Mouse (Mus musculus) hindbrain, embryonic 10.5 days (tissue): ENCODE measurements at regions not wholly inside any gene's neighbourhood (a gene's known extent, or its start where the extent isn't known, plus 50 kb on each side); places are given as distances from the start of the nearest gene placed in this dataset.

Source experiments
- DNase-seq: peaks from one replicate; pipeline ENCODE4 v3.0.0-alpha.2; 2017; ENCODE audit warnings: low spot score
- H3K27ac ChIP-seq: fragments of 300-500 bp; sonication (generic); 2 replicates; pipeline ENCODE4 v1.5.1; 2016; ENCODE audit warnings: mild to moderate bottlenecking, moderate library complexity
- H3K27me3 ChIP-seq: fragments of 300-500 bp; sonication (generic); 2 replicates; pipeline ENCODE4 v1.6.1; 2016; ENCODE audit warnings: mild to moderate bottlenecking; ENCODE audit not compliant: poor library complexity, insufficient read depth, severe bottlenecking
- H3K36me3 ChIP-seq: fragments of 300-500 bp; sonication (generic); 2 replicates; pipeline ENCODE4 v1.6.1; 2016; ENCODE audit warnings: mild to moderate bottlenecking, moderate library complexity
- H3K4me1 ChIP-seq: fragments of 300-500 bp; sonication (generic); replicated peaks from 2 replicates; pipeline ENCODE4 v1.6.1; 2016; ENCODE audit warnings: mild to moderate bottlenecking
- H3K4me3 ChIP-seq: fragments of 300-500 bp; sonication (generic); 2 replicates; pipeline ENCODE4 v1.5.1; 2016; ENCODE audit warnings: mild to moderate bottlenecking, moderate library complexity
- H3K9me3 ChIP-seq: fragments of 300-500 bp; sonication (generic); 2 replicates; pipeline ENCODE4 v1.6.1; 2016; ENCODE audit warnings: mild to moderate bottlenecking, moderate library complexity
- WGBS: fragments of 180-500 bp; shearing (Covaris S2); methylation state at CpG from one replicate; pipeline ENCODE4 v1.1.7; 2016; 5-methylcytosine and 5-hydroxymethylcytosine counted together

DNA sequence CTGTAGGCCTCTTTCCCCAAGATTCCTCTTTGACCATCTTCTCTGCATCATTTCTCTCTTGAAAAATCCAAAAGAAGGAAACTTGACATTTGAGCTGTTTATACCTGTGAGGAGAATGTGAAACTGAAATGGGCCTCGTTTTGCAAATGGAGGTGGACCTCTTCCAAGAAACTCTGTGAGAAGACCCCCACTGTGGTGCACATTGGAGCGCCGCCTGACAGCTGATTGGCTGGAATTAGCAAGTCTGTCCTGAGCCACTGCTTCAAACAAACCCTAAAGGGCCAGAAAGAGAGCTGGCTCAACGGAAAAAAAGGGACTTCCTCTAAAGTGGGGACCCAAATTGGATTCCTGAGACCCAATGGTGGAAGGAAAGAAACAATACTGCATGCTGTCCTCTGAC, 250.9 kb upstream of the Trpc7 start:
- H3K27ac ChIP-seq, result no peak overlapping the region
- no peak for DNase-seq
- H3K9me3 ChIP-seq, result no peaks in the 10 kb centered on the region
- peaks cover 16% of the 10 kb centered on the region for H3K4me1 ChIP-seq
- no peaks in the 10 kb centered on the region for H3K27me3 ChIP-seq
- no peaks in the 10 kb centered on the region for H3K36me3 ChIP-seq
- H3K4me3 ChIP-seq, result no peak overlapping the region
- WGBS, result 45% methylated on average over 4 of the region's 4 CpGs

DNA sequence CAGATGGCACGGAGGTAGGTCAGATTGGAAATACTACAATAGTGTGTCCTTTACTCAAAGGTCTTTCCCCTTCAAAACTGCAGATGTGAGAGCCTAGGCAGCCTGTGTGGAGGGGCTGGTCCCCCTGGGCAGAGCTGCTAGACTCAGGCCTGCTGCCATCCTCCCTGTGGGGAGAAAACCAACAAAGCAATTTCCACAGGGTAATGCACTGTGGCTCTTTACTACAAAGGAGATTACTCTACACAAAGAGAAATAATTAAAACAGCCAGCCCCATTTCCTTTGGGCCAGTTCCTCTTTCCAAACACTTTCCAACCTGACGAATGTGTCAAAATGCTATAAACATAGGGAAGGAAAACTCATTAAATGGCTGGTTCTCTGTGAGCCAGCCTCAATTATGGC, 250.0 kb upstream of the Trpc7 start:
- H3K36me3 ChIP-seq, result no peaks in the 10 kb centered on the region
- DNase-seq, result no peak
- H3K4me1 ChIP-seq, result peaks cover 19% of the 10 kb centered on the region
- no peak overlapping the region for H3K4me3 ChIP-seq
- no peaks in the 10 kb centered on the region for H3K9me3 ChIP-seq
- 42% methylated on average over 2 of the region's 2 CpGs for WGBS
- H3K27me3 ChIP-seq, result no peaks in the 10 kb centered on the region
- H3K27ac ChIP-seq, result 0 out of 2 replicates have a peak overlapping the region, but pooled peaks have one; percentile 12

DNA sequence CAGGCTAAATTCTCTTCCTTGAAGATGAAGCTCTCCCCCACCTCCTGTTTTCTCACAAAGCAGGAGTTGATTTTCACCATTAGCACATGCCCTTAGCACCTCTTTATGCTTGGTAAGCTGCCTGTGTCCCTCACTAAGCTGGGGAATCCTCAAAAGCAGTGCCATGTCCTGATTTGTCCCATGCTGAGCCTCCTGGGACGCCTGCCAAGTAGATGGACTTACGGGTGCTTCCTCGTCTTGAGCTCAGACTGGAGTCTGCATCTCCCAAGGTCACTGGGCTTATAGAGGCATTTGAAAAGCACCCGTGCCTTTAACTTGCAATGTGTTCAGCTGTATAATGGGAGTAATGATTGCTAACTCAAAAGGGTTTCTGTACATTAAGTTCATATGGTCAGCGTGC, 247.1 kb upstream of the Trpc7 start:
- 75% methylated on average over 5 of the region's 5 CpGs for whole genome bisulfite sequencing
- no peaks in the 10 kb centered on the region for H3K9me3 ChIP-seq
- H3K27ac ChIP-seq, result no peak overlapping the region
- H3K36me3 ChIP-seq, result no peaks in the 10 kb centered on the region
- H3K4me3 ChIP-seq, result no peak overlapping the region
- no peaks in the 10 kb centered on the region for H3K27me3 ChIP-seq
- H3K4me1 ChIP-seq, result peaks cover 27% of the 10 kb centered on the region
- DNase-seq, result no peak

- Histone ChIP-seq H3K4me3 (no peak overlapping the region), H3K27me3 (no peaks in the 10 kb centered on the region), H3K36me3 (no peaks in the 10 kb centered on the region), H3K4me1 (peaks cover 27% of the 10 kb centered on the region), H3K9me3 (no peaks in the 10 kb centered on the region), H3K27ac (no peak overlapping the region)
- 46% methylated on average over 2 of the region's 2 CpGs for WGBS
- DNase-seq, result no peak
These were observed 246.6 kb upstream of the Trpc7 start for GRCm38 (mm10) chr13:57142441-57142840.

- no peak overlapping the region for H3K27ac ChIP-seq
- no peaks in the 10 kb centered on the region for H3K4me1 ChIP-seq
- no peak overlapping the region for H3K4me3 ChIP-seq
- H3K27me3 ChIP-seq, result no peaks in the 10 kb centered on the region
- 80% methylated on average over 9 of the region's 9 CpGs for WGBS
- DNase-seq, result no peak
- no peaks in the 10 kb centered on the region for H3K9me3 ChIP-seq
- H3K36me3 ChIP-seq, result no peaks in the 10 kb centered on the region
These were observed 220.1 kb upstream of the Trpc7 start for GRCm38 (mm10) chr13:57115936-57116335.

DNA sequence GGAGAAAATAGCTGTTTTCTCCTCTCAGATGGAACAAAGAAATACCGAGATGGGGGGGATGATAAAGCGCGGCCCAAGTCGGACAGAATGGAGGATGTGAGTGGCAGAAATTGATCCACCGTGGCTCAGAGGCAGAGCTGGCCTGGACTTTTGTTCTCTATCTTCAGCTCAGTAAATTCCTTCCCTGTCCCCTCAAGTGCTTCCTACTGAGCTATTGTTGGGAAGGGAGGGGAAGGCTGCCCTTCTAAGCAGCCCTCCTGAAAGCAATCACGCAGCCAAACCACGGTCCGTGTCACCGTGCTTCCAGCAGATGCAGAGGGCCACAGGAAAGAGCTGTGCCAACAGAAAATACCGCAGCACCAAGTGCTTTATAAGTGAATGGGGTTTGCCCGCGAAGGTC, 212.2 kb upstream of the Trpc7 start:
- Histone ChIP-seq H3K27me3 (no peaks in the 10 kb centered on the region), H3K36me3 (no peaks in the 10 kb centered on the region), H3K4me1 (peaks cover 22% of the 10 kb centered on the region), H3K9me3 (no peaks in the 10 kb centered on the region), H3K4me3 (peak overlapping the region; percentile 26), H3K27ac (peak overlapping the region; percentile 86)
- peak; percentile 52 for DNase-seq
- WGBS, result 3% methylated on average over 12 of the region's 12 CpGs

DNA sequence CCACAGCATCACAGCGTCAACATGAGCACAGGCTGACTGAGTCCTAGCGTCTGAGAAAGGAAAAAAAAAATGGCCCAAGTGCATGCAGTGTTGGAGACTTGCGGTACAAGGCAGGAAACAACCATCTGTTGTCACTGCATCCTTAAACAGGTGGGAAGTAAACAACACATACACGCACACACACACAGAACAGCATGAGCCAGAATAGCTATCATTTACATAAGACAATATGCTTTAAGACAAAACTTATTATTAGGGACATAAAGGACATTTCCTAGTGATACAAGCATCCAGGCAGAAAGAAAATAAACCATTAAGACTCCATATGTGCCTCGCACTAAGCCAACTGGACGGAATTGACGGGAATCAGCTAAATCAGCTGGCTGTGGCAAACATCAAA, 203.8 kb upstream of the Trpc7 start:
- Histone ChIP-seq H3K9me3 (no peaks in the 10 kb centered on the region), H3K27ac (no peak overlapping the region), H3K4me1 (0 out of 2 replicates have a peak, but pooled peaks cover 6% of the 10 kb centered on the region), H3K4me3 (no peak overlapping the region), H3K27me3 (no peaks in the 10 kb centered on the region), H3K36me3 (no peaks in the 10 kb centered on the region)
- WGBS, result 95% methylated on average over 7 of the region's 7 CpGs
- DNase-seq, result no peak

DNA sequence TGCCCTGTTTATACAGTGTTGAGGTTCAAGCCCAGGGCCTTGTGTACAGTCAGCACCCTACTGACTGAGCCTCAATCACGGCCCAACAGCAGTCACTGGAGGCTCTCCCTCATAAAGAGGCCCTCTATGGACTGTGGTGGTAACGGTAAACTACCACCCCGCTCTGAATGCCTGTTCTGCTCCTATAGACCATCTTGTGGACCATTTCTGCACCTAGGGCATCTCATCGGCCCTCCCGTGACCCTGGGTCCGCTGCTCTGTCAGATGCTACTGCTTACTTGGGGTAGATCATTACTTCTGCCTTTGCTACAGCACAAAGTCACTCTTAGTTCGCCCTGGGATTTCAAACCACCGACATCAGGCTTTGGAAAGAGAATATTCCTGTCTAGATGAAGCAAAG, 196.1 kb upstream of the Trpc7 start:
- no peaks in the 10 kb centered on the region for H3K36me3 ChIP-seq
- no peak overlapping the region for H3K4me3 ChIP-seq
- no peaks in the 10 kb centered on the region for H3K27me3 ChIP-seq
- DNase-seq, result no peak
- H3K4me1 ChIP-seq, result no peaks in the 10 kb centered on the region
- H3K9me3 ChIP-seq, result no peaks in the 10 kb centered on the region
- WGBS, result 91% methylated on average over 8 of the region's 8 CpGs
- no peak overlapping the region for H3K27ac ChIP-seq

DNA sequence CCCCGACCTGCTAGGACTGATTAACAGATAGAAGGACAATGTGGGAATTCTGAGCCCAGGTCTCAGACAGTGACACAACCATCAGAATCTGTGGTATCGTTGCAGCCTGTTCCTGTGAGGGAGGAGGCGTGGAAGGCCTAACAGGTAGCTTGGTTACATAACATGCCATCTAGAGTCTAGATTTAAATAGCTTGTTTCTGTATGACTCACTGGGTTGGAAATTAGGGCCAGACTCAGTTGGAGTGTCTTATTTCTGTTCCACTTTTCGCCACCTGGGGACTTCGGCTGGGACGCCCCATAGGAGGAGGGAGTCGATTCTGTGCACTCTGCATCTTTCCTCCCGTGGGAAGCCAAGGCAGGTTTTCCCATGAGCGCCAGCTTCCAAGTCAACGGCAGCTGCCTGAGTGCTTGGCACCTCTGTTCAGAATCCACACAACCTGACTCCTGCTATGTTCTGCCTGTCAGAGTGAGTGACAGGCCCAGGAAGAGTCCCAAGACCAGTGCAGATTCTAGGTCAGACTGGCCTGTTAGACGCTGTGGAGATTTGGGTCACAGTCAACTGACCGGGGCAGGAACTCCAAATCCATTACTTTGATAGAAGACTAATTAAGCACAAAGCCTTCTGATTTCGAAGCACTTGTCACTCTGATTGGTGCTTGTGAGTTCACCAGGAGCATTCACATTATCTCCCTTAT, 193.7 kb upstream of the Trpc7 start:
- Histone ChIP-seq H3K4me1 (no peaks in the 10 kb centered on the region), H3K27ac (no peak overlapping the region), H3K9me3 (no peaks in the 10 kb centered on the region), H3K27me3 (no peaks in the 10 kb centered on the region), H3K4me3 (no peak overlapping the region), H3K36me3 (no peaks in the 10 kb centered on the region)
- 86% methylated on average over 13 of the region's 13 CpGs for WGBS
- no peak for DNase-seq

DNA sequence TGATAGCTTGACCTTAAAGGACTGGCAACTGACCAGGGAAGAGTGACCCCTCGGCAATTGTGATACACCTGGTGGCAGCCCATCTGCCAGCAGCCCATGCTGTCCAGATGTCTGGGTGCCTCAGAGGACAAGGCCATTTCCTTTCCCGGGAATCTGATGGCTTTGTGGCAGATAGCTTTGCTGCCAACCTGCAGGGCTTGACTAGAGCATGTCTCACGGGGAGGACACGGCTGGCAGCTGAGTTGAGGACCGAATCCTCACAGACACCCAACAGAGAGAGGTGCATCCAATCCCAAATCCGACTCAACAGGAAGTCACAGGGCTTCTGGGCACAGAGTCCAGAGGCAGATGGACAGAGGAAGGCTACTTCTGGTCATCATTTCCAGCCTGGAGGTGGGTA, 192.2 kb upstream of the Trpc7 start:
- H3K27ac ChIP-seq, result no peak overlapping the region
- WGBS, result 90% methylated on average over 6 of the region's 6 CpGs
- H3K36me3 ChIP-seq, result no peaks in the 10 kb centered on the region
- H3K4me3 ChIP-seq, result no peak overlapping the region
- H3K27me3 ChIP-seq, result no peaks in the 10 kb centered on the region
- H3K9me3 ChIP-seq, result no peaks in the 10 kb centered on the region
- no peak for DNase-seq
- no peaks in the 10 kb centered on the region for H3K4me1 ChIP-seq

DNA sequence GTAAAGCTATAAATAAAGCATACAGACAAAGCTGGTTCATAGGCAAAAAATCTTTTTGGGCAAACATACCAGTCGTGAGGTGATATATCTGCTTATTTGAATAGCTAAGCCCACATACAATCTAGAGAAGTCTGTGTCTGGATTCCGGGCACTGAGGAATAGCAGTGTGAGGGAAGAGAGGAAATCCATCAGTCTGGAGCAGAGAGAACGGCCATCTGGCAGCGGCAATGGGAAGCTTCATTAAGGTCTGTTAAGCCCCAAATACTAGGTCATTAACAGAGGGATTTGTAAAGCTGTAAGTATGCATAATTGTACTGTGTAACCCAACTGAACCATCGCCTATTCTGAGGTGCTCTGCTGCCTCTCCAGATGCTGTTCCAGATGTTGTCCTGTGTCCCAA, 191.6 kb upstream of the Trpc7 start:
- 88% methylated on average over 5 of the region's 5 CpGs for WGBS
- Histone ChIP-seq H3K27ac (no peak overlapping the region), H3K4me3 (no peak overlapping the region), H3K9me3 (no peaks in the 10 kb centered on the region), H3K4me1 (no peaks in the 10 kb centered on the region), H3K36me3 (no peaks in the 10 kb centered on the region), H3K27me3 (no peaks in the 10 kb centered on the region)
- DNase-seq, result no peak

GRCm38 (mm10) chr13:57083751-57084150, 188.0 kb upstream of the Trpc7 start:
- no peaks in the 10 kb centered on the region for H3K9me3 ChIP-seq
- DNase-seq, result no peak
- no peaks in the 10 kb centered on the region for H3K4me1 ChIP-seq
- no peak overlapping the region for H3K27ac ChIP-seq
- no peaks in the 10 kb centered on the region for H3K27me3 ChIP-seq
- no peak overlapping the region for H3K4me3 ChIP-seq
- 72% methylated on average over 5 of the region's 5 CpGs for WGBS
- no peaks in the 10 kb centered on the region for H3K36me3 ChIP-seq

GRCm38 (mm10) chr13:57070479-57070878, 174.7 kb upstream of the Trpc7 start:
- Histone ChIP-seq H3K27ac (no peak overlapping the region), H3K27me3 (no peaks in the 10 kb centered on the region), H3K9me3 (no peaks in the 10 kb centered on the region), H3K36me3 (no peaks in the 10 kb centered on the region), H3K4me1 (no peaks in the 10 kb centered on the region), H3K4me3 (no peak overlapping the region)
- whole genome bisulfite sequencing, result 83% methylated on average over 5 of the region's 5 CpGs
- no peak for DNase-seq

DNA sequence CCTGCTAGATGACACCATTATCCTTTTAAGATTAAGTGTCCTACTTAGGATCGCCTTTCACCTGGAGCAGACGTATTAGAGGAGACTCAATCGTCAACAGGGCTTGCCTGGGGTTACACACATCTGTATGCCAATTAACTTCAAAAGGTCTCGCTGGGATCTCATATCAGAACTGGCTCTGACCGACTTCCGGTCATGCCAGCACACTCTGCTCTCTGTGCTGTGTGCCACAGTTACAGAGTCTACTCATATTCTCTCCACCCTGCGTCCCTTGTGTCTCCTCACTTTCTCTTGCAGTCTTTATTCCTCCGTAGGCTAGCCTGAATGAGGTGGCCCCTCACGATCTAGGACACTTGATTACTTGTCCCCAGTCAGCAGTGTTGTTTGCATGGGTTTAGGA, 165.9 kb upstream of the Trpc7 start:
- no peak overlapping the region for H3K27ac ChIP-seq
- no peaks in the 10 kb centered on the region for H3K36me3 ChIP-seq
- H3K4me1 ChIP-seq, result no peaks in the 10 kb centered on the region
- H3K27me3 ChIP-seq, result no peaks in the 10 kb centered on the region
- no peak overlapping the region for H3K4me3 ChIP-seq
- WGBS, result 81% methylated on average over 9 of the region's 9 CpGs
- DNase-seq, result no peak
- no peaks in the 10 kb centered on the region for H3K9me3 ChIP-seq
